Mouse (Mus musculus) mature B cell (primary cell): ENCODE results near the gene 4933427D14Rik.
"Not testable (repeated sequence)": the region's sequence is repeated elsewhere in the genome, so short reads cannot be mapped to it uniquely, and the experiment has no call there.

Experiments used
- in situ Hi-C: fragments of 300-500 bp; cut with MboI; formaldehyde crosslinking; loops from 2 replicates; pipeline ENCODE4 v1.14.3; 2019

4933427D14Rik gene

DNA sequence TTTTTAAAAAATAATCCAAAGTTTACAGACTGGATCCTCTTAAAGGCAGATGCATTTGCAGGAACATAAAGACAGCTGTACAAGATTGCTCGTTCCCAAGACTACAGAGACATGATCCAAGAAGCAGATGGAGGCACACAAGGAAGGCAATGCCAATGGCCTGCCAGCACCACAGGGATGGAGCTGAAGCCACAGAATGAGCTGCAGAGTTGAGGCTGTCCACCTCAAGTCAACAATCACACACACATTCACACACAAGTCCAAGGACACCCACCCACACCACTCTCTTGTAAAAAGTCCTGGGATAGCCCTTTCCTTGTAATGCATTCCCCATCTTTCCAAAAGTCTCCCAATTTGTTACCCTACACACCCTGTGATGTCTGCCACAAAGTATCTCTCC is 3.8 kb downstream of the 4933427D14Rik start:
- in situ Hi-C loops = no loop called here

DNA sequence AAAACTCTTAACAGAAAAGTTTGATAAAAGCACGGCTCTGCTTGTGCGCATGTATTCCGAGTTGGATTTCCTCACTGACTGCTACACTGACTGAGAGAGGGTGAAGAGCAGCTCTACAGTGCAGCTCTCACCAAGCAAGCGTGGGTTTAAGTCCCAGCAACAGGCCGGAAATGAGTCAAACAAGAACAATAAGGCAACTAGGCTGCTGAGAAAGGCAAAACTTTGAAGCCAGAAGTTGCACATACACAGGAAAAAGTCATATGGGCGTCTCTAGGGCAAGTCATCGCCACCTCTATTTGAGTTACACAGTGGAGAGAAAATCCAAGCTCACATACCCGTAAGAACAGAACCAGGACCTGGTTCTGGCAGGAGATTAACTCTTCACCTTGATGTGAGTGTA is 10.8 kb downstream of the 4933427D14Rik start:
- in situ Hi-C loops = no loop called here

GRCm38 (mm10) chr11:72194259-72194658 is 13.0 kb downstream of the 4933427D14Rik start:
- in situ Hi-C loops = no loop called here

DNA sequence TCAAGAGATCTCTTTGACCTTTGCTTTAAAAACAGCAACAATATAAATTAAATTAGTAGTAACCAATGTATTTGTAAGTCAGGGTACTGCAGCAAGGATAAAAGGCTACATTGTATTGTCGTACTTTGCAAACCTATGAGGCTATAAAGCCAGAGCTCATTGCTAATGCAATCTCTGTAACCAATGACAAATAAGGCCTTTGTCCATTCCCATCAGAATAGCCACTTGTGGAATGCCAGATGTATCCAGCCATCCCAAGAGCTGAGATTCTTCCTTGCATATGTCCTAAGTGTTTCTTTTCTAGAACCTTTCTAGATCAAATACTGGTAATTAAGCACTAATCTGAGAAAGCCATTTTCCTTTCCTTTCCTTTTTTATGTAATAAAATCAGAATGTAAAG is 16.4 kb downstream of the 4933427D14Rik start:
- in situ Hi-C loops = no loop called here

DNA sequence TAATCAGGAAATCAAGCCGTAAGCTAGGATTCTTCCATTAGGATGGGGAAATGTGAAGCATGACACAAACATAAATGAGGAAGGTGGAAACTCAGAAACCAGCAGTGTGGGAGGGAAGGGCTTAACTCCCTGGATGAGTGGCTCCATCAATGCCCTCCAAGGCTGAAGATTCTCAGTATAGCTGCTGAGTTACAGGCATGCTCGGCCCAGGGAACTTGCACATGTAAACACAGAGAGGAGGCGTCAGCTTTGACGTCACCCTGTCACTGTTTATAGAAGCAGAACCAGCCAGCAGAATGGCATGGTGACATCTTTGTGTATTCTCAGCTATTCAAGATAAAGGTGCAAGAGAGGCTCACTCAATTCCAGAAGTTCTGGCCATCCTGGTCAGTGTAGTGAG is 23.0 kb downstream of the 4933427D14Rik start:
- in situ Hi-C loops = no loop called here

- in situ Hi-C loops = no loop called here
These were observed 26.1 kb downstream of the 4933427D14Rik start for GRCm38 (mm10) chr11:72181136-72181535.

DNA sequence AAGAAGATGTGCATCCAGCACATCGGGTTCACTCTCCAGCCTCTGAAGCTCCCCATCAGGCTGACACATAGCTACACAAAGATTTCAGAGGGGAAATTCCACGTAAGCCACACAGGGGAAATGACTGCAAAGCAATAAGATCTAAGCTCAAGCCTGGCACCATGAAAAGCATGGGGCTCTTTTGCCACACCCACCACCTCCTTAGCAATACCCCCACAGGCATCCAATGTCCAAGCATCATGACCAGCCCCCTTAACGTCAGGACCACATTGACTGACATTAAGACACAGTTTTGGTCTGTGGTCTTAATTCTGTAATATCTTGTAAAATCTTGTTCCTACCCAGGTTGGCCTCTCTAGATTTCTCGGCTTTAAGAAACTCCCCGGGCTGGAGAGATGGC is 26.7 kb downstream of the 4933427D14Rik start:
- in situ Hi-C loops = no loop called here

DNA sequence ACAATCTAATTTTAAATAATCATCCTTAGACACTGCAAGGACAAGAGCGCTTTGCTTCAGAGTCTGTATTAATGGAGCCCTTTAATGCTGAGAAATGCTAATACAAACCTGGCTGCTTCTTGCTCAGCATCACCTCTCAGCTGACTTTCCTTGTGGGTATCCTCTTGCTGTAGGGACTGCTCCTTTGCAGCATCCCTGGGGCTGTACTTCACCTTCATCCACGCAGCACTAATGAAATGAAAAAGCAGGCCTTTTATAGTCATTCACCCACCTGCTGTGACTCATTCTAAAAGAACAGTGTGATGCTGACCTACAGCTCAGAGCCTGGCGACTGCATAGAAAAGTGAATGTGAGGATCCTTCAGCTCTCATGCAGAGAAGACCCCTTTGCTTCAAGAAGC is 30.7 kb downstream of the 4933427D14Rik start:
- in situ Hi-C loops = no loop called here

- in situ Hi-C loops = no loop called here
These were observed 31.3 kb downstream of the 4933427D14Rik start for GRCm38 (mm10) chr11:72175966-72176365.

DNA sequence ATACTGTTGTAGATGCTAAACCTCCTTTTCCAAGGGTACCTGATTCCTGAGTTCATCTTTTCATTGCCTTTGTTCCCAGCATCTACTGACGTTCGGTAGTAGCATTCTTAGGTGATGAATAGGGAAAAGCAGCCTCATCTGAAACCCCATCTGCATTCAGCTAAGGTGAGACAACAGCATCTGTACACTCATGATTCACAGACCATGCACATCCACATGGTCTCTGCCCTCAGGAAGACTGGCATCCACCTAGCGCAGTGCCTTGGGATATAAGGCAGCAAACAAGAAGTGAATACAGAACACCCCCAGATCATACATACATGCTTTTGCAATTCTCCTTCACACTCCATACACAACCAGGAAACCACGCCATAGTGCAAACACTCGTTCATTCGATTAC is 32.5 kb downstream of the 4933427D14Rik start:
- in situ Hi-C loops = no loop called here

DNA sequence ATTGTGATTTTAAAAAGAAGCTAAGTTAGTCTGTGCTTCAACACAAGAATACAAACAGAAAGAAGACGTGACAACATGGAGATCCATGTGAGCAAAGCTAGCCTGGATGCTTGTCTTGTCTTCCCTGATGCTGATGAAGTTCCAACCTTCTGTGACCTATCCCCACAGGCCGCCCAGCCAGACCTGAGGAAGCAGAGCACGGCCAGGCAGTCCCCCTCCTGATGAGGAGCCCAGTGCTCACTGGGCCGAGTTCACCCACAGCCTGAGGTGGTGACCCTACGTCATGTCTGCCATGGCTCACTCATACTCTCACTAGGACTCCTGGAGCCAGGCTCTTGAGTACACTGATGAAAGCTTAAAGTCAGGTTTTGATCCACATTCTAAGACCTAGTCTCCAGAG is 33.8 kb downstream of the 4933427D14Rik start:
- in situ Hi-C loops = no loop called here

- in situ Hi-C loops = not testable (repeated sequence)
These were observed 35.4 kb downstream of the 4933427D14Rik start for GRCm38 (mm10) chr11:72171906-72172305.

- in situ Hi-C loops = no loop called here
These were observed 37.4 kb downstream of the 4933427D14Rik start for GRCm38 (mm10) chr11:72169871-72170270.

- in situ Hi-C loops = no loop called here
These were observed 44.1 kb downstream of the 4933427D14Rik start for GRCm38 (mm10) chr11:72163198-72163597.

DNA sequence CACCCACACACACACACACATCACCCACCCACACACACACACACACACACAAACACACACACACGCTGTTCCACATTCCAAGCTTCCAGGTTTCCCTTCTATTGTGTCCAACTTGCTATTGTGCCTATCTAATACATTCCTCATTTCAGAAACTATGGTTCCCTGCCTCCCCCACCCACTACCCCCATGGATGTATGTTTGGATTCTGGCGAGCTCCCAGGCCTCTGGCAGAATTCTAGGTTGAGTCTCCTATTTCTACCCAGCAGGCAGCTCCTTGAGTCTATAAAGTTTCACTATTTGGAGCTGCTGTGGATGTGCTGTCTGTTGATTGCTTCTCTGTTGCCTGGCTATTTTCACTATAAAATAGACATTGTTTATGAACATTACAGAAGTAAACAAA is 50.6 kb downstream of the 4933427D14Rik start:
- in situ Hi-C loops = no loop called here

DNA sequence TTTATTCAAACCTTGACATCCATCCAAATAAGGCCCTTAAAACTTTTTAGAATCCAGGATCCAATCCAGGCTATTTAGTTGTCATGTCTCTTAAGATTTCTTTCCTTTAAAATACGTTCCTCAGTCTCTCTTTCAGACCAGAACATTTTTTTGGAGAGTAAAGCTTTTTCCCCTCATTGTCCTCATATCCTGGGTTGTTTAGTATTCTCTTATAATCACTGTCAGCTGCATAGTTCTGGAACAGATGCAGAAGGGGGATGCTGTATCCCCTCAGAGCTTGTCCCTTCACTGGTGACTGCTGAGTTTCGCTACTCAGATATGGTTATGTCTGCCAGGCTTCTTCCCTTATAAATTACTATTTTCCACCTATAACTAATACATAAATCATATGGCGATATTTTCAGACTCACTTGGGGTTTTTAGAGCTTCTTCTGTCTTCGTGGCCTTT is 51.3 kb downstream of the 4933427D14Rik start:
- in situ Hi-C loops = no loop called here

DNA sequence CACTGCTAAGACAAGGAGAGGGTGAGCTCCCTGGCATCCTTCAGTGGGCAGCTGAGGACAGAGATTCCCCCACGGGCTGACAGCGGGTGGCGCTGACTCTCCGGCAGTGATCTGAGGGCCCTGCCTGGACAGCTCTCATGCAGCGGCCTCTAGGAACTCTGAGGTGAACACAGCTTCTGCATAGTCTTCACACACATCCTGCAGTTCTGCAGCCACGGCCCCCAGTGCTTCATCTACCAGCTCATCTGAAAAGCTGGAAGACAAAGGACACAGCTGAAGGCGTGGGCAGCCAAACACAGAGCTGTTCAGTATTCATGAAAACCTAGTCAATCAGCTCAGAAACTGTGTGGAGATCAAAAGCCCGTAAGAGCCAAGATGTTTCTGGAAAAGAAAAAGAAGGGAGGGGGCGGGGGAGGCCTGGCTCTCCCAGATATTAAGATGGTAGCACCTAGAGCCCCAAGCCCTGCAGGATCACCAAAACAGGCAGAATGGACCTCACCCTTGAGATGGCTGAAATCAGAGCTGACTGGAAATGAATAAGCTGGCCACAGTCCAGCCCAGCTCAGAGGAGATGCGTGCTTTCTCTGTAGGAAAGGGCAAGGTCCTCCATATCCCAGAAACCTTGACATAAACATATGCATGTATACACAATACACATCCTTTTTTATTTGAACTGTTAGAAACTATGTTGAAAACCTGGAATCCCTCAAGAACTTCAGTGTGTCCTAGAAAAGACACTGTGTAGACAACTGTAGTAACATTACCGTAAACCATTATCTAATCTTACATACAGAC is 51.9 kb downstream of the 4933427D14Rik start:
- in situ Hi-C loops = no loop called here

DNA sequence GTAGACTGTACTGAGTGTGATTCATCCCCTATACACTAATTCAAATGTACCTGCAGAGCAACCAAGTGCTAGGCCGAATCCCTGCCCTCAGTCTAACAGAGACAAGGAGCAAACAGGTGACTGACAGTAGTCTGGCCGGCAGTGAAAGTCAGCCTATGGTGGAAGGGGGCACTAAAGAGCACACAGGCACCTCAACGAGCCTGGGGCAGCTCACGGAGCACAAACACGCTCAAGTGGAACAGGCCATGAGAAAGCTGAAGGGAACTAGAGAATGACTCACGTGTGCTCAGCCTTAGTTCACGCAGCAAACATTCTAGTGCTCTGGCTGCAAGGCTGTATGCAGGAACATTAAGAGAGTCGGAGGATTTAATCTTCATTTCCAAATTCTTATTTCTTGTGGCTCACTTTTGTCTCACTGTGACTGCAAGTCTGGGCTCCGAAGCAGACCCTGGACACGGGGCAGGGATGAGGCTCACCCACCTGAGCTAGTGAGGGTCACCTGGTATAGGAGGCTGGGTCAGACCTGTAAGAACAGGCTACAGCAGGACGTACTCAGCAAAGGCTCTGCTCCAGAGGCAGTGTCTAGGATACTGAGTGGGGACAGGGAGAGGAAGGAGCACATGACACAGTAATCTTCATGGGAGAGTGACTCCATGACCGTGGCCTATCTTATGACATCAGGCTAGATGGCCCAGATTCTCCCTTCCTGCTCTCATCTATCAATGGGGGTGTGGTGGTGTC is 54.0 kb downstream of the 4933427D14Rik start:
- in situ Hi-C loops = no loop called here

- in situ Hi-C loops = no loop called here
These were observed 56.1 kb downstream of the 4933427D14Rik start for GRCm38 (mm10) chr11:72151120-72151519.

DNA sequence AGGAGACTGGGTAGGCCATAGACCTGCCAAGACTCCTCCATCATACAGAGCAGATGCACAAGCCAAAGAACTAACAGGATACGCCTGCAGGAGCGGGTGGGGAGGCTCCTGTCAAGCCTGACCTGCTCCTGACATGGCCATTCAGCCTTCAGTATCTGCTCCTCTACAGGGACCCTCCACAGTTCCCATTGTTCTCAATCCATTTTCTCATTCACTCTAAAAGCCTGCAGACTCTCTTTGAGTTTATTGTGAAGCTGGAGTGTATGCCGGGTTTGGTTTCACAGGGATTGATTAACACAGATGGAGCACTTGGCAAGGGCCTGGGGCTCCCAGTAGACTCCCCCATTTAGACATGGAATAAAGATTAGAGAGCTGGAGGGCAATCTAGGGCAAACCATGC is 59.3 kb downstream of the 4933427D14Rik start:
- in situ Hi-C loops = no loop called here

DNA sequence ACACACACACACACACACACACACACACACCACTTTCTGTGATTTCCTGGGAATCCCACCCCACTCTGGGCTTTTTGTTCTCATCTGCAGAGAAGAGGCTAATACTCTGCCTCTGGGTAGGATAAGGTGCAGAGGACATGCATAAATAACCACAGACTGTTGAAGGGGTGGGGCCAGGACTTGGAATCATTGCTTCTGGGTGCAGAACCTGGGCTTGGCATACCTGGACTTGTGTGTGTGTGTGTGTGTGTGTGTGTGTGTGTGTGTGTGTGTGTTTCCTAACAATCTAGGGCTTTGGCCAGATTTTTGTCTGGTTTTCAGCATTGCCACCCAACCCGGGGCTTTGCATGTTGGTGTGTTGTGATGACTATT is 61.4 kb downstream of the 4933427D14Rik start:
- in situ Hi-C loops = no loop called here

DNA sequence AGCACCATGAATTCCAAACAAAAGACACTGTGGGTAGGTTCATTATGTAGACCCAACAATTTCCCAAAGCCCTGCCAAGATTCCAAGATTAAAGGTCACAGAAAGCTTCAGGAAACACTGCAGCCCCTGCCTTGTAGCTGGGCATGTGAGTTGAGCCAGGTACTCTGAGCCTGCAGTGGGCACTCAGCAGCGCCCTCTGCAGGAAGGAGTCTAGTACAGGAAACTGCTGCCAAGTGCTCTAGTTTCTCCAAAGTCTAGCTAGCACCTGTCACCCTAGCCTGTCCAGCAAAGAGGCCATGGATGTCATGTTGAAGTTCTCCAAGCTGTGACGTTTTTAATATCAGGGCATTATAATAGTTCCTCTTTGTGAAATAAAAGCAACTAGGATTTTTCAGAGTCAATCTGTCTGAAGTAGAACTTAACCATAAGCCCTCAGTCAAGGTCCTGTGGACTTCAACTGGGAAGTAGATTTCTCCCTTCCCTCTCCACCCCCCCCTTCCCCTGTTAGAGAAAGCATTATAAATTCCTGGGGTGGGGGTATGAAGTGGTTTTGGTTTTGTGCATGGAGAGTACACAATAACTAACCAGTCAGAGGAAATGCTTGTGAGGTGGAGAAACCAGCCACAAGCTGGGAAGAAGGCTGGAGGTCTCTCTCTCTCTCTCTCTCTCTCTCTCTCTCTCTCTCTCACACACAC is 61.9 kb downstream of the 4933427D14Rik start:
- in situ Hi-C loops = no loop called here

GRCm38 (mm10) chr11:72142889-72143288 is 64.4 kb downstream of the 4933427D14Rik start:
- in situ Hi-C loops = no loop called here
